Mouse (Mus musculus) testis, adult 2 months (tissue): ENCODE measurements around the gene Als2.

Experiments used
- CTCF ChIP-seq: fragments of 200-500 bp; IDR thresholded peaks from 2 replicates; pipeline ENCODE4 v1.5.1; 2012; ENCODE audit warnings: low read depth, mild to moderate bottlenecking, inconsistent platforms, low read length, moderate library complexity; ENCODE audit not compliant: control insufficient read depth, insufficient read depth, insufficient replicate concordance
- POLR2A ChIP-seq: fragments of 200-500 bp; IDR thresholded peaks from 2 replicates; pipeline ENCODE4 v1.6.1; 2012; ENCODE audit warnings: low read depth, mild to moderate bottlenecking, inconsistent platforms, low read length, moderate library complexity; ENCODE audit not compliant: control insufficient read depth

GRCm38 (mm10) chr1:59221591-59221990 lies 15.4 kb downstream of the Als2 start:
- no peak for TF ChIP-seq CTCF
- no peak for TF ChIP-seq POLR2A
